Mouse (Mus musculus) T-helper 1 cell (primary cell): ENCODE measurements around the gene Rev3l.

ENCODE experiments used
- in situ Hi-C: fragments of 300-600 bp; cut with MboI, MseI; formaldehyde crosslinking; loops from one replicate; pipeline ENCODE4 v1.15.1; 2025; ENCODE audit warnings: high pct_unique_total_duplicates

Gene Rev3l

GRCm38 (mm10) chr10:39731736-39732265 is at the start of gene Rev3l:
TSS of gene Rev3l (plus strand) at chr10:39732118.
- in situ Hi-C loops, result loop anchor here (25.0 kb wide), 1 partner anchor 370 kb away; the partner anchor contains the start of gene Fyn

- in situ Hi-C loops, result no loop called here
These were observed 49.4 kb upstream of the Rev3l start for GRCm38 (mm10) chr10:39682556-39682955.

DNA sequence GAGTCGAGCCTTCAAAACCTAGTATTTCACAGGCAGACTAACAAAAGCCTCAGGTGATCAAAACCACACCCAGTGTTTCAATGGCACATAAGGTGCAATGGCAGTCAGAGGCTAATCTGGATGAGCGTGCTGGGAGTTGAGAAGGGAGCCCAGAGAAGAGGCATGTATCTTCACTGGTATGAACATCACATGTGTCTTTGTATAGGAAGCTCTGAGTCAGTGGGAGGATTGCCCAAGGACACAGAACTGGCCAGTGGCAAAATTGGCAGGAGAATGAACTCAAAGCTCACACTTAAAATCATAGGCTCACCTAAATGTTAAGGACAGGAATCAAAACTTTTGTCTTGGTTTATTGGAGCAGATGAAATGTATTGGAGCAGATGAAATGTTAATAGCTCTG is 48.4 kb upstream of the Rev3l start:
- in situ Hi-C loops, result no loop called here

DNA sequence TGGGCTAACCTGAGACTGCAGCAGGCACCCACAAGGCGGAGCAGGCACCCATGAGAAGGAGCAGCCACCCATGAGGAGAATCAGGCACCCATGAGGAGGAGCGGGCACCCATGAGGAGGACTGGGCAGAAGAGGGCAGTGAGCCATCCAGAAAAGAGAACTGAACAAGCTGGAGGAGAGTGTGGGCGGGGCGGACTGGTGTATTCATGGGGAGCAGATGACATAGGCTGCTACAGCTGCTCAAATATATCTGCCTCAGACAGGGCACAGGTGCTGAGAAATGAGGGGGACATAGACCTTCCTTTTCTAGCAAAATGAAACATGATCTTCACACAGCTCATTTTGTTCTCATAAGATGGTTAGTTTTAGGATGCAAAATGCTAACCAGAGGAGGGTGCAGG is 45.1 kb upstream of the Rev3l start:
- in situ Hi-C loops, result no loop called here

GRCm38 (mm10) chr10:39687851-39688250 is 44.1 kb upstream of the Rev3l start:
- in situ Hi-C loops, result no loop called here

DNA sequence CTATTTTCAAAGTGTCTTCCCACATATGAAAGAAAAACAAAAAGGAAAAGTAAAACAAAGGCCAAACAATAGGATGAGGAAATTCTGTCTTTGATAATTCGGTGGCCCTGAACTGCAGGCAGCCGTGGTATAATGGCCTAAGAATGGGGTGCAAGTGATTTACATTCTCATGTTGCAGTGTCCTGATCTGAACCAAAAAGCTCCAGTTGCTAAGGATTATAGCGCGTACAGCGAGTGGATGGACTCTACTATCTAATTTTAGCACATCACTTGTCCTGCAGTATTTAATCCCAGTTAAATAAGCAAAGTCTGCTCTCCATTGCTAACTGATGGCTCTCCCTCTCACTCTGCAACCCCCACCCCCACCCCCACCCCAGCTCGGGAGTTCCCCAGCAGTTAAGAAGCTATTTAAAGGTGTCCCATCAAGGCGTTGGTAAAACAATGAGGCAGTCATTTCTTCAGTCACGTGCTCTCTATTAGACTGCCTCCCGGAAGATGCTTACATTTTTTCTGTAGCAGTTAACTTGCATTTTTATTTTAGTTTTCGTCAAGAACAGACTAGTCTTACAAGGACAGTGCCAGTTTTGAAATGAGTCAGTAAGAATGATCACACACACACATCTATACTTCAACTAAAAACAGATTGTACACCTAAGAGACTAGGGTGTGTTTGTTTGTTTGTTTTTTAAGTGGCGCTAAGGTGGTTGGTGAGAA is 40.4 kb upstream of the Rev3l start:
- in situ Hi-C loops, result no loop called here

GRCm38 (mm10) chr10:39692152-39692551 is 39.8 kb upstream of the Rev3l start:
- in situ Hi-C loops, result no loop called here

- in situ Hi-C loops, result no loop called here
These were observed 24.0 kb upstream of the Rev3l start for GRCm38 (mm10) chr10:39707717-39708510.

- in situ Hi-C loops, result no loop called here
These were observed 15.0 kb upstream of the Rev3l start for GRCm38 (mm10) chr10:39716936-39717335.

- in situ Hi-C loops, result loop anchor here (25.0 kb wide), 1 partner anchor 369 kb away; the partner anchor contains the start of gene Fyn
These were observed 762 bp upstream of the Rev3l start for GRCm38 (mm10) chr10:39730976-39731735.

- in situ Hi-C loops, result loop anchor here (25.0 kb wide), 1 partner anchor 370 kb away; the partner anchor contains the start of gene Fyn
These were observed 565 bp downstream of the Rev3l start for GRCm38 (mm10) chr10:39732266-39733100.

DNA sequence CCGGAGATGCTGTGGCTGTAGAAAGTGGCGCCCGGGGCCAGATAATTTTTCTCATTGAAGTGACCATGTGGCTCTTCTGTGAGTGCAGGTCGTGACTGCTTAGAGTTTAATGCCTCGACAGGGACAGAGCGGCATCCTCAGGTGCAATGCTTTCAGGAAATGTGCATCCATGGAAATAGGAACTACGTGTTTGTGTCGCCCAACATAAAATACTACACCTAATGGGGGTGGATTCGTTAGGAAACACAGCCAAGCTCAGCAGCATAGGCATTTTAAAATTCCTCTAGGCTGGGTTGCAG is 1.1 kb downstream of the Rev3l start:
- in situ Hi-C loops, result loop anchor here (25.0 kb wide), 1 partner anchor 371 kb away; the partner anchor contains the start of gene Fyn

- in situ Hi-C loops, result loop anchor here (25.0 kb wide), 1 partner anchor 371 kb away; the partner anchor contains the start of gene Fyn
These were observed 1.6 kb downstream of the Rev3l start for GRCm38 (mm10) chr10:39733421-39733930.

GRCm38 (mm10) chr10:39736187-39736586 is 4.3 kb downstream of the Rev3l start:
- in situ Hi-C loops, result loop anchor here (25.0 kb wide), 1 partner anchor 374 kb away; the partner anchor contains the start of gene Fyn

GRCm38 (mm10) chr10:39742057-39742456 is 10.1 kb downstream of the Rev3l start:
- in situ Hi-C loops, result loop anchor here (25.0 kb wide), 1 partner anchor 380 kb away; the partner anchor contains the start of gene Fyn

DNA sequence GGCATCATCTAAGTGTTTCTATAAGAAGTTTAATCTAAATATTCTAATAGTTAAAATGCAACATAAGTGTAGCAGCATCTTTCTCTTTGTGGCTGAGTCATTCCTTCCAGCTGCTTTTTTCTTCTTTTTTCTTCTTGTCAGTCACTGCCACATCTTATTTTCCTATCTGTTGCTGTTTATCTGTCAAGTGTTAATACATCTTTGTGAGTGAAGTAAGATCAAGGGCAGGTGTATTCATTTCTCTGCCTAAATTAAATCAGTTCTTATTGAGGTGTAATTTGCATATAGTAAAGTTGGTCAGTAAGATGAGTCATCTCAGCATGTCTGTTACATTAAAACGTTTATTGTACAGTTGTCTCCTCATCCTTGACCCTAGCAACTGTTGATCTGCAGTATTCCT is 32.8 kb downstream of the Rev3l start:
- in situ Hi-C loops, result no loop called here

- in situ Hi-C loops, result no loop called here
These were observed 34.8 kb downstream of the Rev3l start for GRCm38 (mm10) chr10:39766702-39767101.

DNA sequence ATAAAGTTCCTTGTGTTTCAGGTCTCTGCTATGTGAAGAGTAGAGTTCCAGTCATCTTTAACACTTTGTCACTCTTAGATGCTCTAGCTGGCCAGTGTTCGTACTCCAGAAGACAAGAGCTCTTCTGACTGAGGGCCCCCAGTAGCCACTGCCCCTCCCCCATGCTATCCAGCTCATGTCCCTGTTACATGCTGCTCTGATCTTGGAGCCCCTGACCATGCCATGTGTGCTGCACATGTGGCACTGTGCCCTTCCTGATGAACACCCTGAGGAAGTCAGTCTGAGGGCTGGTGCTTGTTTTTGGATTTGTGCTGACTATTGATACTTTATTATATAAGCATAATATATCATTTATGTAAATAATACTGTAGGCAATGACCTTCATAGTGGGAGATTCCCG is 40.3 kb downstream of the Rev3l start:
- in situ Hi-C loops, result no loop called here

GRCm38 (mm10) chr10:39773940-39774726 is 42.2 kb downstream of the Rev3l start:
- in situ Hi-C loops, result no loop called here

DNA sequence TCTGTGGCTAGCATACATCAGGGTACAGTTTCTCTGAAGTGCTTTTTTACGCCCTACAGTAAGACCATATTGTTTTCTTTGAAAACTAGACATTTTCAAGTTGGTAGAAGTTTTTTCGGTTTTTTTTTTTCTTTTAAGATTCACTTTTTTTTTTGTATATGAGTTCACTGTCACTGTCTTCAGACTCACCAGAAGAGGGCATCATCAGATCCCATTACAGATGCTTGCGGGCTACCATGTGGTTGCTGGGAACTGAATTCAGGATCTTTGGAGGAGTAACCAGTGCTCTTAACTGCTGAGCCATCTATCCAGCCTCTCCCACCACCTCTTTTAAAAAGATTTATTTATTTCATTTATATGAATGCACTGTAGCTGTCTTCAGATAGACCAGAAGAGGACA is 45.0 kb downstream of the Rev3l start:
- in situ Hi-C loops, result no loop called here
